Mouse (Mus musculus): ENCODE measurements around the gene Lrp2bp. TPM values are rescaled to one million over a fixed set of nuclear protein-coding genes. Genes with fewer than 3 reads are reported as not detected.

Gene Lrp2bp
- total and polyA plus RNA-seq, 3 experiments = 0.55 to 1.3 (median 0.61) TPM

- Histone ChIP-seq H3K9ac (ENCODE audit: low read depth, low read length) (no peak overlapping the region), H3K36me3 (ENCODE audit: control insufficient read depth, insufficient read depth, low read length) (peaks cover 6% of the 10 kb centered on the region), H3K79me2 (replicated peaks; ENCODE audit: control insufficient read depth, insufficient read depth, low read length) (no peaks in the 10 kb centered on the region), H3K4me1 (ENCODE audit: control insufficient read depth, insufficient read depth, low read length) (no peaks in the 10 kb centered on the region; the same call in none of the 2 replicates), H3K27me3 (ENCODE audit: control insufficient read depth, insufficient read depth, low read length) (no peaks in the 10 kb centered on the region), H3K4me3 (peak overlapping the region; percentile 57), H3K27ac (peak overlapping the region; percentile 8; the same call in 1 of the 2 replicates)
- 55% methylated on average over 2 of the region's 2 CpGs for WGBS
- peak; percentile 69 for TF ChIP-seq CTCF (IDR thresholded peaks at IDR 0.05)
- TF ChIP-seq POLR2A (IDR thresholded peaks at IDR 0.05; ENCODE audit: insufficient read depth, low read depth, low read length) = no peak
- no peak for TF ChIP-seq EP300 (IDR thresholded peaks at IDR 0.05; ENCODE audit: insufficient read depth, low read depth, low read length)
- intact Hi-C loops (cut with DNase I) = no loop called here
- DNase-seq = no peak
Measured at GRCm38 (mm10) chr8:45998228-45998627, 875 bp upstream of the Lrp2bp start.

GRCm38 (mm10) chr8:45999784-46000705 is 942 bp downstream of the Lrp2bp start:
- TF ChIP-seq EP300 (IDR thresholded peaks at IDR 0.05; ENCODE audit: insufficient read depth, low read depth, low read length) = peak; percentile 82
- peak; percentile 99 for TF ChIP-seq POLR2A (IDR thresholded peaks at IDR 0.05; ENCODE audit: insufficient read depth, low read depth, low read length)
- TF ChIP-seq CTCF (IDR thresholded peaks at IDR 0.05) = peak; percentile 15; the same call in 1 of the 2 replicates
- DNase-seq = peak; percentile 100
- no peaks in the 10 kb centered on the region for H3K79me2 ChIP-seq (replicated peaks; ENCODE audit: control insufficient read depth, insufficient read depth, low read length)
- 2% methylated on average over 55 of the region's 55 CpGs for WGBS
- H3K27ac ChIP-seq = peak overlapping the region; percentile 95
- no peaks in the 10 kb centered on the region for H3K27me3 ChIP-seq (ENCODE audit: control insufficient read depth, insufficient read depth, low read length)
- peak overlapping the region; percentile 57 for H3K4me3 ChIP-seq
- no peaks in the 10 kb centered on the region; the same call in none of the 2 replicates for H3K4me1 ChIP-seq (ENCODE audit: control insufficient read depth, insufficient read depth, low read length)
- intact Hi-C loops (cut with DNase I) = loop anchor here (1.0 kb wide), 2 partner anchors 25 to 151 kb away; partner anchors contain the start of genes 1700029J07Rik, Cfap97 and Ufsp2
- peaks cover 6% of the 10 kb centered on the region for H3K36me3 ChIP-seq (ENCODE audit: control insufficient read depth, insufficient read depth, low read length)
- H3K9ac ChIP-seq (ENCODE audit: low read depth, low read length) = peak overlapping the region; percentile 89

- intact Hi-C loops (cut with DNase I) = no loop called here
- Histone ChIP-seq H3K79me2 (replicated peaks; ENCODE audit: control insufficient read depth, insufficient read depth, low read length) (no peaks in the 10 kb centered on the region), H3K27me3 (ENCODE audit: control insufficient read depth, insufficient read depth, low read length) (no peaks in the 10 kb centered on the region), H3K4me1 (ENCODE audit: control insufficient read depth, insufficient read depth, low read length) (no peaks in the 10 kb centered on the region; the same call in none of the 2 replicates), H3K27ac (peak within 1 kb of the TSS; percentile 44), H3K9ac (ENCODE audit: low read depth, low read length) (peak within 1 kb of the TSS; percentile 9; the same call in 1 of the 2 replicates), H3K4me3 (no peak within 1 kb of the TSS), H3K36me3 (ENCODE audit: control insufficient read depth, insufficient read depth, low read length) (peaks cover 4% of the 10 kb centered on the region)
- TF ChIP-seq EP300 (IDR thresholded peaks at IDR 0.05; ENCODE audit: insufficient read depth, low read depth, low read length) (no peak), POLR2A (IDR thresholded peaks at IDR 0.05; ENCODE audit: insufficient read depth, low read depth, low read length) (no peak), CTCF (IDR thresholded peaks at IDR 0.05) (no peak)
- WGBS = 22% methylated on average over 4 of the region's 4 CpGs
- no peak for DNase-seq
Measured at GRCm38 (mm10) chr8:46005596-46005995, 6.5 kb downstream of the Lrp2bp start, which contains the start of gene Ankrd37. TSS of gene Ankrd37 (minus strand) at chr8:46005707.

- Histone ChIP-seq H3K79me2 (replicated peaks; ENCODE audit: control insufficient read depth, insufficient read depth, low read length) (no peaks in the 10 kb centered on the region), H3K4me3 (no peak overlapping the region), H3K27ac (no peak overlapping the region), H3K27me3 (ENCODE audit: control insufficient read depth, insufficient read depth, low read length) (no peaks in the 10 kb centered on the region), H3K4me1 (ENCODE audit: control insufficient read depth, insufficient read depth, low read length) (peaks cover 2% of the 10 kb centered on the region), H3K9ac (ENCODE audit: low read depth, low read length) (no peak overlapping the region), H3K36me3 (ENCODE audit: control insufficient read depth, insufficient read depth, low read length) (peaks cover 4% of the 10 kb centered on the region; the same call in 1 of the 2 replicates)
- DNase-seq = no peak
- intact Hi-C loops (cut with DNase I) = no loop called here
- TF ChIP-seq CTCF (IDR thresholded peaks at IDR 0.05) (no peak), POLR2A (IDR thresholded peaks at IDR 0.05; ENCODE audit: insufficient read depth, low read depth, low read length) (no peak), EP300 (IDR thresholded peaks at IDR 0.05; ENCODE audit: insufficient read depth, low read depth, low read length) (no peak)
- WGBS = 79% methylated on average over 3 of the region's 3 CpGs
Measured at GRCm38 (mm10) chr8:46007050-46007672, 8.1 kb downstream of the Lrp2bp start.

GRCm38 (mm10) chr8:46010306-46010705 is 11.2 kb downstream of the Lrp2bp start:
- Histone ChIP-seq H3K9ac (ENCODE audit: low read depth, low read length) (peak overlapping the region; percentile 50), H3K36me3 (ENCODE audit: control insufficient read depth, insufficient read depth, low read length) (peaks cover 2% of the 10 kb centered on the region; the same call in 1 of the 2 replicates), H3K79me2 (replicated peaks; ENCODE audit: control insufficient read depth, insufficient read depth, low read length) (no peaks in the 10 kb centered on the region), H3K4me1 (ENCODE audit: control insufficient read depth, insufficient read depth, low read length) (peaks cover 2% of the 10 kb centered on the region), H3K27me3 (ENCODE audit: control insufficient read depth, insufficient read depth, low read length) (no peaks in the 10 kb centered on the region), H3K4me3 (peak overlapping the region; percentile 33), H3K27ac (peak overlapping the region; percentile 62)
- 49% methylated on average over 2 of the region's 2 CpGs for WGBS
- intact Hi-C loops (cut with DNase I) = no loop called here
- DNase-seq = no peak
- TF ChIP-seq CTCF (IDR thresholded peaks at IDR 0.05) (no peak), POLR2A (IDR thresholded peaks at IDR 0.05; ENCODE audit: insufficient read depth, low read depth, low read length) (no peak), EP300 (IDR thresholded peaks at IDR 0.05; ENCODE audit: insufficient read depth, low read depth, low read length) (no peak)

Measured in heart, adult 2 months (tissue).